Mouse (Mus musculus) lung, postnatal 4 days (tissue): ENCODE data around the gene Tas2r119.
"Not testable (repeated sequence)": the region's sequence is repeated elsewhere in the genome, so short reads cannot be mapped to it uniquely, and the experiment has no call there.

ENCODE experiments used
- DNase-seq, 2 experiments: peaks; one replicate each; pipeline ENCODE4 v3.0.0; 2021

The Tas2r119 gene

GRCm38 (mm10) chr15:32176989-32177388 is at the start of gene Tas2r119:
Gene Tas2r119 (plus strand): TSS chr15:32177289.
- DNase-seq: no peak

- no peak for DNase-seq
Observed at GRCm38 (mm10) chr15:32132315-32132714, 44.8 kb upstream of the Tas2r119 start.

DNA sequence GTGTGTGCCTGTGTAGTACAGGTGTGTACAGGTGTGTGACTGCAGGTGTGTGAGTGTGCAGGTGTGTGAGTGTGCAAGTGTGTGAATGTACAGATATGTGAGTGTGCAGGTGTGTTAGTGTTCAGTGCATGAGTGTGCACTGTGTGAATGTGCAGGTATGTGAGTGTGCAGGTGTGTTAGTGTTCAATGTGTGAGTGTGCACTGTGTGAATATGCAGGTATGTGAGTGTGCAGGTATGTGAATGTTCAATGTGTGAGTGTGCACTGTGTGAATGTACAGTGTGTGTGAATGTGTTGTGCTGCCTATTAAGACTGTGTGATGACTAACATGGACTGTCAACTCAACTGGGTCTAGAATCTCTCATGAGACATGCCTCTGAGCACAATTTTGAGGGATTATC is 35.4 kb upstream of the Tas2r119 start:
- no peak for DNase-seq

GRCm38 (mm10) chr15:32144269-32144668 is 32.8 kb upstream of the Tas2r119 start:
- DNase-seq: no peak

GRCm38 (mm10) chr15:32153404-32153803 is 23.7 kb upstream of the Tas2r119 start:
- no peak for DNase-seq

DNA sequence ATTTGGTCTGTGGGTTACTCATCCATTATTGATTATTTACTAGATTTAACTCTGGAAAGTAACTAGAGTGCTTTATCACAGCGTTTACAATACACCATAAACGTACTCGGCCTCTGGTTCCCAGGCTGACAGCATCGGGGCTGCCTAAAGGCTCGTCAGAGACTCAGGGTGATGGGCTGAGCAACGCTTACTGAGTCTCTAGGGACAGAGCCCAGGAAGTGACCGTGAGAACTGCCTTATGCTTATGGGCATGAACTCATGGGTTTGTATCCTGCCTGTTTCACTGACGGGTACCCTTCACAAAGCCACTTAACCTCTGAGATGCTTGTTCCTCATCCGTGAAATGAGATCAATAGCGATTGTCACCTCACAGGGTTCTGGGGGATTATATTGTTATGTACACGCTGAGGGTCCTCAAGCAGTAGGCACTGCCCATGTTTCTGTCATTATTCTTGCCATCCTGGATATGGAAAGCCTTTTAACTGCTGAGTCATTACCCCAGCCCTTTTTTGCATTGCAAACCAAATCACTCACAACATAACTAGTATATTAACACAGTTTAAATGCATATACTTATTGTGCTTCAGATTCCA is 23.1 kb upstream of the Tas2r119 start:
- peak in 1 of 2 experiments; percentile 20 for DNase-seq

DNA sequence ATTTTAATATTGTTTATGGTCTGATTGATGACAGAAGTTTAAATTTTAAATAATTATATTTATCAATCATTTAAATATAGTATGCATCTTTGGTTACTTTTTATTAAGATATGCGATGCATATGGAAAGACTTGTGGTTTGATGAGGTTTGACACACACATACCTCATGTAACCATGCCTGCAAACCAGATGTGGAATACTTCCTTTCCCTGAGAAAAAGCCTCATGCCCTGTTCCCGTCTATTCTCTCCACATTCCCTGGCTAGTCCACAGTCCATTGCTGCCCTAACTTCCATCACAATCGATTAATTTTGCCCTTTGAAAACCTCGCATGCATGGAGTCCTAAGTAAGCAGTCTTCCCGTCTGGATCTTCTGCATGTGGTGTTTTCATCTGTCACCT is 21.0 kb upstream of the Tas2r119 start:
- no peak for DNase-seq

- no peak for DNase-seq
Observed at GRCm38 (mm10) chr15:32160281-32160680, 16.8 kb upstream of the Tas2r119 start.

GRCm38 (mm10) chr15:32171764-32172163 is 5.3 kb upstream of the Tas2r119 start:
- no peak for DNase-seq

GRCm38 (mm10) chr15:32172175-32172987 is 4.7 kb upstream of the Tas2r119 start:
- DNase-seq: no peak

DNA sequence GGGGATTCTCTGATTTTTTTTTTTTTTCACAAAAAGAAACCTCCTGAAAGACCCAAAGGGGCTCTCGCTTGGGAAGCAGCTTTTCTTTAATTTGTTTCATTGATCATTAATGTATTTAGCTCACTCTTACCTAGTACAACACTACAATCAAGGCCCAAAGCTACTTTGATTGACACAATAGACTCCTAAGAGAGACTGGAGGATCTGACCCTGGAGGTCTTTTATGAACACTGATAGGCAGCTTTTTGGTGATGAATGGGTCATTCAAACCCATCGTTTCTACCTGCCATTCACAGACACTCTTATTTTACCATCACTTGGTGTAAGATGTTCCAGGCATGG is 4.1 kb upstream of the Tas2r119 start:
- no peak for DNase-seq

DNA sequence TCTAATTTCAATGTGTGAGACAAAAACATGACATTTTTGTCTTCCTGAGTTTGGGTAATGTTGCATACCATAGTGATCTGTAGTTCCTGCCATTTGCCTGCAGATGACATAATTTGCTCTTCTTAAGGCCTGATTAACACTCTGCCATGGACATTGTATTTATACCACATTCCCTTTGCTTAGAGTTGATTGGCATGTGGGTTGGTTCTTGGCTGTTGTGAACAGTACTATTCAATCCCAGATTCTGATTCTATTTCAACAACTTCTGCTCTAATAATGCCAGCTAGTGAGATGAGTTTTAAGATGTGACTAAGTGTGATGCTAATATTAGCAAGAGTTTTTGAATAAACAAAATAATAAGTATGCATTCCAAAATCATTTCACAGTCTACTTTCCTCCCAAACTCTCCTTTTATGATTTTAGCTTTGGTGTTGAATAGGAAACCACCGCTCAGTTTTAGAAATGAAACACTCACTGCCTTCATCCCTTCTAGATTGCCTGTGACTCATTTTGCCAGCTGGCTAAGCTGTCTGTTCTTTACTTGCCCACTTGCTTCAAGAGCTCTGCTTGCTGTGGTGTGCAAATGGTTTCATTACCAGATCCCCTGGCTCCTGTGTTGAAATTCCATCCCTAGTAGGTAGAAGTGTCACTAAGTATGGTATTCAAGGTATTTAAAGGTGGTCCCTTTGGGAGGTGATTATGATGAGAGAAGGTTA is 3.1 kb downstream of the Tas2r119 start:
- no peak for DNase-seq

GRCm38 (mm10) chr15:32182026-32182425 is 4.9 kb downstream of the Tas2r119 start:
- no peak for DNase-seq

GRCm38 (mm10) chr15:32184964-32185363 is 7.9 kb downstream of the Tas2r119 start:
- no peak for DNase-seq

- no peak for DNase-seq
Observed at GRCm38 (mm10) chr15:32189879-32190278, 12.8 kb downstream of the Tas2r119 start.

DNA sequence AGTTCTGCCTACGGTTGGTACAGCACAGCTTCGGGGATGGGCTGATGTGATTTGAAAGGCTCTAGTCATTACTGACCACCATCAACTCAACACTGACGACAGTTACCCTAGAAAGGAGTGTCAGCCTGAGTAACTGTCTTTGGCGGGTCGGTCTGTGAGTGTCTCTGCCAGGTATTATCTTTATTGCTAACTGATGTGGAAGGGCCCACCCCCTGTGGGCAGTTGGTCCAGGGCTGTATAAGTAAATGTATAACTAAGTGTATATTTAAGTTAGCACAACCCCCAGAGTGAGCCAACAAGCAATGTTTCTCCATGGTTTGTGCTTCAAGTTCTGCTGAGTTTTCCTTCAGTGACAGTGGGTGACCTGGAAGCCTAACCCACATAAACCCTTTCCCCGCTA is 13.3 kb downstream of the Tas2r119 start:
- no peak for DNase-seq

DNA sequence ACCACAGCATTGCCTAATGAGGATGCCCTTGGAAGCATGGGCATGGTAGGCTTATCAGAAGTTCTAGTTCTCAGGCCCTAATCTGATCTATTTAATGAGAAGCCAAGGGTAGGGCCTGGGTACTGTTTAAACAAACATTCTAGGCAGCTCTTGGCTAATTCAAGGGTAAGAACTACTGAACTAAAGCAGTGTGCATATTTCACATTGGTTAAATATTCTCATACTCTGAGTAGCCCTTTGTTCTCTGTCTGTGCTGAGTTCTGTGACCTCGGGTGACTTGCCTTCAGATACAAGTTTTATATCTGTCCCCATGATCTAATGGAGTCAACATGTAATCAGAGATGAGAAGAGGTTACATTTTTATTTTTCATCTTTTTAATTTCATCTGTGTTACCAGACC is 15.9 kb downstream of the Tas2r119 start:
- DNase-seq: no peak

DNA sequence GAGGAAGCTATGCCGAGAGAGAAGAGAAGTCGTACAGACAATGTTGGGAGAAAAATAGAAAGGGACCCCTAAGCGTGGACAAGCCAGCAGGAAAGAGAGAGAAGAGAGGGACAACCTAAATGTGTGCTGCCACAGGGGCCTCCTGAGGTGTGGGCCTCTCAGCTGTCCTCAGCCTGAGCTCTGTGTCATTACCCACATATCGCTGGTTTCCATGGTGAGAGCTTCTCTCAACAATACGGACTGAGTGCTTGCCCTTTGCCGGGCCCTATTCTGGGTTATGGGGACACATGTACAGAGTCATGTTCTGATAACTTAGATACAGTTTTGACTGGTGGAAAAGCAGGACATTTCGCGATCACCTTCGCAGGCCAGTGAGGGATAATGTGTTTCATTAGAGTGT is 21.0 kb downstream of the Tas2r119 start:
- DNase-seq: no peak

DNA sequence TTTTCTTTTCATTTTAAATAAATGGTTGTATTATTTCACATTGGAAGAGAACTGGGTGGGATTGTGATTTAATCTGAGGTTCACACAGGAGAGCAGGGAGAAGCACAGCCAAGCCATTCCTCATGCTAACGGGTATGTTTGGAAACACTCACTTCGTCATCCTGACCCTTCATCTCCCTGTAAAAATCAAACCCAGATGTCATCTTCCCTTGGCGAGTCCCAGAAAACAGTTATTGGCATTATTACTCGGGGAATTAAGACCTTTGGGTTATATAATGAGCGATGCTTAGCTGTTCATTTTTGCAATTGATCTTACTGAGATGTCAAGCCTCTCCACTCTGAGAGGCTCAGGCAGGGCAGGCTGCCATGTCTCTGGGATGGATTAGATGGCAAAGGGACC is 21.5 kb downstream of the Tas2r119 start:
- DNase-seq: no peak

GRCm38 (mm10) chr15:32203242-32203641 is 26.2 kb downstream of the Tas2r119 start:
- no peak for DNase-seq

DNA sequence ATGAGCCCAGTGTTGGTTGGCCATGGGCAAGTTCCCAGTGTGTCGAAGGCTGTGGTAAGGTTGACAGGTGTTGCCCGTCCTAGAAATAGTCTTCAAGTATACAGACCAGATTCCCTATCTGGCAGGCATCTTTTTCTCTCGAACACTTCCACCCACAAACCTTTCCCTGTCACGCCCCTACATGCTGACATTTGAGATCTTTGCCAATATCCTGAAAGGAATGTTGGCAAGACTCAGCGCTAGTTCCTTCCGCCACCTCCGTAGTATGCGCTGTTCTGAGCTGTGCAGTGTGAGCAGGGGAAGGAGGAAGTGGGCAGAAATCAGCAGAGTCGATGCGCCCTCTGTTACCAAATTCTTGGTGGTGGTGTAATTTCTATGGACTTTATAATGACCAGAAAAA is 27.8 kb downstream of the Tas2r119 start:
- no peak for DNase-seq

DNA sequence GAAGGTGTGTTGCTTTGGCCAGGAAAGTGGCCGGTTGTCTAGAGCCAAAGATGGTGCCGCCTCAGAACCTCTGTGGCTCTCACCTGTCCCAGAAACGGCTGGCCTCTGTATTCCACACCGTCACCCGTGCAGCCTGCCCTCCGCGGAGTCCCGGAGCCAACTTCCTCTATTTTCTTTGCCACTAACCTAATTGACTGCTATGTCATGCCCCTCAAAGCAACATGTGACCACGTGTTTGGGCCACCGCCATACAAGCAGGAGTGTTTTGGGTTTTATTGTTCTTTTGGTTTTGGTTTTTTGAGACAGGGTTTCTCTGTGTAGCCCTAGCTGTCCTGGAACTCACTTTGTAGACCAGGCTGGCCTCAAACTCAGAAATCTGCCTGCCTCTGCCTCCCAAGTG is 37.6 kb downstream of the Tas2r119 start:
- DNase-seq: not testable (repeated sequence)

DNA sequence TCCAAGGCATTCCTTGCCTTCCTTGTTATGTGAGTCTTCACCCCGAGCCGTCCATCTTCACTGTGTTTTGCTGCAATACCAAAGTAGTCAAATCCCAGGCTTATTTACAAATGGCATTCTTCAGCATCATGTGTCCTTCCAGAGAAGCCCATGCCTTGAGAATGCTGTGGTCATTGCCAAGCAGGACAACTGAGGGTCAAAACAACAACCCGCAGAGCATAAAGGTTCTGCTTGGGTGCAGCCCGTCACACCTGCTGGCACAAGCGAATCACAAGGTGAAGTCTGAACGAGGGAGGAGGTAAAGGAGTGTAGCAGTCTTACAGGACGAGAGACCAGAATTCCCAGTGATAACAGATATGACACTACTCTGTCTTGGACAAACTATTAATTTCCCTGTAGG is 45.9 kb downstream of the Tas2r119 start:
- DNase-seq: no peak

DNA sequence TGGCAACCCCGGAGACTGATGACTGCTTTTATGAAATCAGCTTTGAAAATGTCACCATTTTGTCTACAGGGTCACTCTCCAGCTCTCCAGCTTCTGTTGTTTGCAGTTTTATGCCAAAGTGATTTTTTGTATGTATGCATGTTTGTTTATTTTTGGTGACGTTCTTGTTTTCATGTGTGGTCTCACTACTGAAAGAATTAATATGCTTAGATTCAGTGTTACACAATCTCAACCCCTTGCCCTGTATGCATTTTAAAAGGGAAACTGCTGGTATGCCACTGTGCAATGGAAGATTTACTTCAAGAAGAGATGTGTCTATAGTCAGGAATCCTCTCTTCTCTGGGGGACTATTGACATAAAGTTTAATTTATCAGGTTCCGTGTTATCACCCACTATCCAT is 48.3 kb downstream of the Tas2r119 start:
- no peak for DNase-seq
